Mouse (Mus musculus): ENCODE measurements at regions not wholly inside any gene's neighbourhood (a gene's known extent, or its start where the extent isn't known, plus 50 kb on each side); places are given as distances from the start of the nearest gene placed in this dataset.

DNA sequence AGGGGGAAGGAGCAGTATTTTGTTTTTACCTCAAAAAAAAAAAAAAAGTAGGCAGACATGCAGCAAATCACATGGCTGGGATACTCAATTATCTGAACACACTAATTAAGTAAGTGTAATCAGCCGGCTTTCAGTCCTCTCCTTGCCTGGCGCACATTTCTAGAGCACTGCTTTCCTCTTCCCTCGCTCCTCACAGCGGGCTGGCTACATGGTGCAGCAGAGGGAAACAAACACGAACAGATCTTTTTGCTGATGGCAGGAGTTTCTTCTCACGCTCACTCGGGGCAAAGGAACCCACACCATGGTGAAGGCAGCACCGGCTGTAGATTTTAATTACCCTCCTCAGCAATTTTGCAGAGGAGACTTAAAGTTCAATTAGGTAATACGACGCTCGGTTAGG lies 169.7 kb upstream of the Azi2 start:
- DNase-seq (ENCODE audit: low read depth, low spot score) = no peak

- DNase-seq (ENCODE audit: low read depth, low spot score) = peak; percentile 25
Measured at GRCm38 (mm10) chr9:117863944-117864343, 176.4 kb upstream of the Azi2 start.

- DNase-seq (ENCODE audit: low read depth, low spot score) = no peak
Measured at GRCm38 (mm10) chr9:117863318-117863717, 177.0 kb upstream of the Azi2 start.

GRCm38 (mm10) chr9:117859580-117860045 lies 180.7 kb upstream of the Azi2 start:
- DNase-seq (ENCODE audit: low read depth, low spot score) = no peak

DNA sequence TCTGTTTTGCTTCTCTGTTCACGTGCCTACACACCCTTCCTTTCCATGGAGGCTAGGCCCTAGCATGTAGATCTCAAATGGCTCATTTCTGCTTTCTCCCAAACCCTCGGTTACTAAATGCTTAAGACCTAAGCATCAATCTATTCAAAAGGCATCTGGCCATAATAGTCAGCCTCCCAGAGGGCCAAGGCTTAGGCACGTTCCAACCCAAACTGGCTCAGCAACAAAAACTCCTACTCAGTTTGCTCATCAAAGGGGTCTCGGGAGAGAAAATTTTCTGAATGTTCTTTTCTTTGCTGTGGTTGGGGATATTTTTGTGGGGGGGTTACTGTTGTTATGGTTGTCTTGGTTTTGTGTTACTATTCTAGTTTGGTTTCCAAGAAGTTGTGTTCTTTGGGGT lies 196.8 kb upstream of the Azi2 start:
- DNase-seq (ENCODE audit: low read depth, low spot score) = no peak

DNA sequence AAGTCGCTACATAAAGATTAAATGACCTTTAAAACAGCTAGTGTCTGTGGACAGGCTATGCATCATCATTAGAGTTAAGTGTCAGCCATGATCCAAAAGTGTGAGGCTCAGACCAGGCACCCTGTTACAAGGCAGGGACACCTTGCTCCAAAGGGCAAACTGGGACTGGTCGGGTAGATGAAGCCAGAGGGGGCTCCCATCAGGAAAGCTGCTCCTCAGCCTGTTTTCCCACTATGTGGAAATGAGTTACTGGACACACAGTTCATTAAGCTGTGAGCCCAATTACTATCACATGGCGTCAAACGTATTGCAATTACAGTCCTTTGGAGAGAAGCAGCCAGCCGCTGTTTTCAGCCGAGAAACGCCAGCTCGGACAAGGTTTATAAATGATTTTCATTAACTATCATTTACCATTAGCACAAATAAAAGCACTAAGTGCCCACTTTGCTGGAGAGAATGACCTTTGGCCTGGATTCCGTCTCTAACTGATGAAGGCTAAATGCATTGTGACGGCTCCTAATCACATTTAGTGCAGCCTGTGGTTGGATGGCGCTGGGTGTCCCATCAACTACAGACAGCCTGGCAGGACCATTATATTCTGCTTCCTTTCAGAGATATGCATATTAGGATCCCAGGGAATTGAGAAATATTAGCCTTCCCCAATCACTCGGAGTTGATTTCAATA lies 203.5 kb upstream of the Azi2 start:
- no peak for DNase-seq (ENCODE audit: low read depth, low spot score)

DNA sequence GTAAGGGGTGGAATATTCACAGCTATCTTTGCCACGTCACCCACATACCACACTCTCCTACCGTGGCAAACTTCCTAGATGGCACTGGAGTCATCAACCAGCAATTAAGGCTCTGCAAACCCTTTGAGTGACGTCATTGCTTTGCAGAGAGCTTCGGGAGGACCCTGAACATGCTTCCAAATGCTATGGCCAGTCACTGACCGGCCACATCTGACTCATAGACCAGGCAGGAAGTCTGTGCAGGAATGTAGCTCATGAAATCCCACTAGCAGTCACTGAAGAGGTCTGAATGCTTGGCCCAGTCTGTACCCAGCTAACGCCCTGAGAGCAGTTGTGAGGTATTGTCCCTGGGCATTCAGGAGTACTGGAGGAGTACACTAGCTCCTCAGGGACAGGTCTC lies 203.9 kb upstream of the Rbms3 start:
- peak; percentile 70 for DNase-seq (ENCODE audit: low read depth, low spot score)

DNA sequence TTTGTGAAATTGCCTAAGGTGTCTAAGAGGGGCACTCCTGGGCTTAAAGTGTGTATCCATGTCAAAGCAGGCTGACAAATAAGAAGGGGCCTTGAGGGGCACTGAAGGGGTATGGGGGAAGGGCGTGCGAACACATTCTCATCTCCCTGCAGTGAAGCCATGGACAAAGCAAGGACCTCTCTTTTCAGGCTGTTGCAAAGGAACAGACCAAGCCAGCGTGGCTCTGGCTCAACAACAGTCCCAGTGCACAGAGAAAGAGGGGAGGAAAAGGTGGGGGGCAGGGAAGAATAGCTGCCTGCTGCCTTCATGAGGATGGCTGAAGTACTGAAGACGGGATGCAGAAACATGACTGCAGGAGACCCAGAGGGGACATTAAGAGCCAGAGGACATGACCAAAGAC lies 184.9 kb upstream of the Rbms3 start:
- no peak for DNase-seq (ENCODE audit: low read depth, low spot score)

- DNase-seq (ENCODE audit: low read depth, low spot score) = no peak
Measured at GRCm38 (mm10) chr9:117813216-117813615, 183.5 kb upstream of the Rbms3 start.

- DNase-seq (ENCODE audit: low read depth, low spot score) = no peak
Measured at GRCm38 (mm10) chr9:117805812-117806211, 176.1 kb upstream of the Rbms3 start.

DNA sequence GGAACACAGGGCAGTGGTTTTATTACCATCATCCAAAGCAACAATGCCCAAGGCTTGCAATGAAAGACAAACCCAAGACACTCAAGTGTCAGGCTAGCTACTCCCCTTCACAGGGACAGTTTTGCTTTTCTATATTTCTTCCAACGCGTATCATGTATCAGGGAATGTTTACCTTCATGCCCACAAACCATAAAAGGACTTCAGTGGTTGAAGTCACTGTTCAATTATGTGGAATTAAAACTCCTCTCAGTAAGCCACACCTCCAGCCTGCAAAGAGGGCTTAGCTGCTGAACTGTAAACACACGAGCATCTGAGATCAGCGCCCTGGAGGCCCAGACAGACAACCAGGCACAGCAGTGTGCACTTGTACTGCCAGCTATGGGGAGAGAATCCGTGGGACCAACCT lies 154.5 kb upstream of the Rbms3 start:
- no peak for DNase-seq (ENCODE audit: low read depth, low spot score)

GRCm38 (mm10) chr9:117754651-117755050 lies 124.9 kb upstream of the Rbms3 start:
- DNase-seq (ENCODE audit: low read depth, low spot score) = no peak

- no peak for DNase-seq (ENCODE audit: low read depth, low spot score)
Measured at GRCm38 (mm10) chr9:117753466-117753865, 123.8 kb upstream of the Rbms3 start.

GRCm38 (mm10) chr9:117744906-117745305 lies 115.2 kb upstream of the Rbms3 start:
- no peak for DNase-seq (ENCODE audit: low read depth, low spot score)

- DNase-seq (ENCODE audit: low read depth, low spot score) = no peak
Measured at GRCm38 (mm10) chr9:117729366-117729765, 99.7 kb upstream of the Rbms3 start.

GRCm38 (mm10) chr9:117720161-117720598 lies 90.5 kb upstream of the Rbms3 start:
- DNase-seq (ENCODE audit: low read depth, low spot score) = no peak

- peak; percentile 69 for DNase-seq (ENCODE audit: low read depth, low spot score)
Measured at GRCm38 (mm10) chr9:117717346-117717745, 87.6 kb upstream of the Rbms3 start.

- DNase-seq (ENCODE audit: low read depth, low spot score) = no peak
Measured at GRCm38 (mm10) chr9:117716476-117716875, 86.8 kb upstream of the Rbms3 start.

- DNase-seq (ENCODE audit: low read depth, low spot score) = no peak
Measured at GRCm38 (mm10) chr9:117714741-117715675, 85.3 kb upstream of the Rbms3 start.

- DNase-seq (ENCODE audit: low read depth, low spot score) = no peak
Measured at GRCm38 (mm10) chr9:117713121-117713520, 83.4 kb upstream of the Rbms3 start.

DNA sequence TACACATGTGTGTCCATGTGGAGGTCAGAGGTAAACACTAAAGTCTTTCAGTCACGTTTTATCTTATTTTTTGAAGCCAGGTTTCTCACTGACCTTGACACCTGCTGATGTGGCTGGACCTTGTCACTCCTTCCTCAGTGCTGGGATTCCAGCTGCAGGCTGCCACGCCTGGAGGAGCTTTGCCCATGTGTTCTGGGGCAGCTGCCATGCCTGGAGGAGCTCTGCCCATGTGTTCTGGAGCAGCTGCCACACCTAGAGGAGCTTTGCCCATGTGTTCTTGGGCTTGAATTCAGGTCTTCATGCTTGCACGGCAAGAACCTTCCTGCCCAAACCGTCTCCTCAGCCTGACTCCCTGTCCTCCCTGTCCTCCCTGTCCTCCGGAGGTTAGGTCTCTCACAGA lies 82.1 kb upstream of the Rbms3 start:
- no peak for DNase-seq (ENCODE audit: low read depth, low spot score)

- DNase-seq (ENCODE audit: low read depth, low spot score) = no peak
Measured at GRCm38 (mm10) chr9:117710966-117711365, 81.3 kb upstream of the Rbms3 start.

DNA sequence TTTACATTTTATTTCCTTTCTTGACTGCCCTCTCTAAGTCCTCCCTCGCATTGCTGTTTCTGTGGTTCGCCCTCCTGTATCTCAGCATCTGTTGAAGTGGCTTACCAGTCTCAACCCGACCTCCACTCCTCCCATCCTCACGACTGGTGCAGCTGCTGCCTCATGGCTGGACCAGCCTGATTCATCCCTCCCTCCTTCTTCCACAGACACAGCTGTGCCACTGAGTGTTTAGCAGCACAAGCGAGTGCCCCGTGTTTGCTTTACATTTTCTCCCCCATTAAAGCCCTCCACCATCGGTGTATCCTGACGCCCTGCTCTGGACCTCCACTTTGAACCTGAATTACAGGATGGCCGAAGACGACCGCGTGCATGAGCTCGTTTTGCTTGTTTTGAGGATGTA lies 80.0 kb upstream of the Rbms3 start:
- no peak for DNase-seq (ENCODE audit: low read depth, low spot score)

All from 3T3-L1 (cell line).